Mouse (Mus musculus) central nervous system, embryonic 14 days (tissue): Measurements from ENCODE around the gene Brip1. TPM values are rescaled to one million over a fixed set of nuclear protein-coding genes. Genes with fewer than 3 reads are reported as not detected.

Source experiments
- polyA plus RNA-seq: library from polyadenylated mRNA; depleted of rRNA; stranded (reverse); fragments of >200 nt; gene quantifications from 2 replicates; pipeline ENCODE4 v1.2.3, GENCODE M21; 2012; rRNA removed

The Brip1 gene
- 1.8 and 2.2 TPM in 2 replicates for polyA plus RNA-seq

DNA sequence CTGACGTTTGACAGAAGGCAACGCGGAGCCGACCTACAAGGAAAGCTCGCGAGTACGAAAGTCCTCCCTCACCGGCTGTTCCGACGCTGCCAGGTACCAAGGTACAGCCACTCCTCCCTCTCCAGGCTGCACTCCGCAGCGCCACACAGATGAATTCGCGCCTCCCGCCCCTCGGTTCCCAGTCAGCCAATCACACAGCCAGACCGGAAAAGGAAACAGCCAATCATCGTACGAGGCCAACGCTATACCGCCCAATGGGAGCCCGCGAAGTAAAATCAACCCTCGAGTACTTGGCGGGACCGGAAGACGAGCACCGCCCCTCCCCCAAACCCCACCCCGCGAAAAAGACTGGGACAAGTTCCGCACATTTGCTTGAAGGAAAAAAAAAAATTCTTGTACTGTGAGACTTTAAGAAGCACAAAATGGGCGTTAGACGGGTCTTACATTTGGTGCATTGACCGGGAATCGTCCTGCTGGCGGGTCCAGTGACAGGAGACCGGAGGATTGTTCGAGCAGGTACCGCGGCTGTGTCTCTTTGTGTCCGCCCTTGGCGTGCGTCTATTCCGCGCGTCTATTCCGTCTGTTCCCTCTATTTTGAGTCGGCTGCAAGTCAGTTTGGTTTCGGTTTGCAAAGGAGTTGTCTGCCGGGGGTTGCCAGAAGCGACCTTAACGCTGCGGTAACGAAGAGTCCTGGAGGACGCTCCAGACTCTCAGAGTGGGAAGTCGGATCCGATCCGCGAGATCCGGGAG, at the start of gene Brip1:
TSS of gene Brip1 (minus strand) at position 157 of the 750 bp plus-strand sequence.

Other genes starting within 250 kb of the Brip1 start
- 29.6 and 33.9 TPM in 2 replicates for gene Ints2, start 56.4 kb upstream of the Brip1 start, polyA plus RNA-seq
- 18.9 and 21.1 TPM in 2 replicates for gene Med13, start 156.4 kb upstream of the Brip1 start, polyA plus RNA-seq